Mouse (Mus musculus) liver, embryonic 14.5 days (tissue): ENCODE measurements around the gene 4930449I24Rik.
"Not testable (repeated sequence)": the region's sequence is repeated elsewhere in the genome, so short reads cannot be mapped to it uniquely, and the experiment has no call there.

Source experiments
- CTCF ChIP-seq: IDR thresholded peaks from 2 replicates; pipeline ENCODE4 v1.5.1; 2016; ENCODE audit warnings: antibody characterized with exemption, low read depth, control low read depth
- EP300 ChIP-seq: IDR thresholded peaks from 2 replicates; pipeline ENCODE4 v1.6.1; 2016; ENCODE audit warnings: antibody characterized with exemption, low read depth

DNA sequence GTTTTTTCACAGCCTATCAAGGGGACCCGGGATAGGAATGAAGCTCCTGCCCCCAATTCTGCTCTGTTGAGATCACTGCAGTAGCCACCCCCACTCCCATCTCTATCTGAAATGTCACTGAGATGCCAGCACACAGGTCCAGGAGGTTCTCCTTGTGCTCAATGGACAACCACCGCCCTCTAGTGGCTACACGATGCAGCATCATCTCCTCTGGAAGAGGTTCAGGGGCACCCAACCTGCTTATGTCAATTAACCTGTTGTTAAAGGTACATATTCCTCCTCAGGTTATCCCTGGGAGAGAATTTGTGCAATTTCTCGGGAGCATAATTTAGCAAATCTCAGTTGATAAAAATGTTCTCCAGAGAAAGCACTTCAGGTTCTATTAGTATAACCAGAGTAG lies 13.2 kb upstream of the 4930449I24Rik start:
- peak; percentile 45 for TF ChIP-seq CTCF
- not testable (repeated sequence) for TF ChIP-seq EP300
